Mouse (Mus musculus): ENCODE results near the gene Sept1. TPM values are rescaled to one million over a fixed set of nuclear protein-coding genes. Genes with fewer than 3 reads are reported as not detected.
"Not testable (repeated sequence)": the region's sequence is repeated elsewhere in the genome, so short reads cannot be mapped to it uniquely, and the experiment has no call there.

Gene Sept1
- polyA plus RNA-seq, 1 experiment from 2014 or later, result 34.1 TPM

DNA sequence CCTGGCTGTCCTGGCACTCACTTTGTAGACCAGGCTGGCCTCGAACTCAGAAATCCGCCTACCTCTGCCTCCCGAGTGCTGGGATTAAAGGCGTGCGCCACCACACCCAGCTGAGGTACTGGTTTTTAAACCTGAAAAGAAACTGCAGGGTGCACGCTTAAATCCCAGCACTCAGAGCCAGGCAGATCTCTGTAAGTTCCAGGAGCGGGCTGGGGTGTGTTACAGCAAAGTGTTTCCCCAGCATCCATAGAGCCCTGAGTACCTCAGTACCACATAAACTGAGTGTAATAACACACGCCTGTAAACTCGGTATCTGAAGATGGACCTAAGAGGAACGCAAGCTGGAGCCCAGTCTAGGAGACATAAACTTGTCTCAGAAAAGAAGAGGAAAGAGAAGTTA is 45.6 kb downstream of the Sept1 start:
- H3K27me3 ChIP-seq, result no peaks in the 10 kb centered on the region
- no peak for ATAC-seq (ENCODE audit: insufficient number of reproducible peaks, insufficient read depth, low FRiP score, low TSS enrichment, low read depth)
- no peak overlapping the region for H3K4me2 ChIP-seq
- H3K36me3 ChIP-seq, result peaks cover 14% of the 10 kb centered on the region
- no peak overlapping the region for H3K9ac ChIP-seq (replicated peaks)
- WGBS, result 65% methylated on average over 10 of the region's 10 CpGs
- H3K4me1 ChIP-seq (replicated peaks), result no peaks in the 10 kb centered on the region
- H3K9me3 ChIP-seq, result no peaks in the 10 kb centered on the region
- no peak overlapping the region for H3K4me3 ChIP-seq (replicated peaks)
- no peak overlapping the region for H3K27ac ChIP-seq

DNA sequence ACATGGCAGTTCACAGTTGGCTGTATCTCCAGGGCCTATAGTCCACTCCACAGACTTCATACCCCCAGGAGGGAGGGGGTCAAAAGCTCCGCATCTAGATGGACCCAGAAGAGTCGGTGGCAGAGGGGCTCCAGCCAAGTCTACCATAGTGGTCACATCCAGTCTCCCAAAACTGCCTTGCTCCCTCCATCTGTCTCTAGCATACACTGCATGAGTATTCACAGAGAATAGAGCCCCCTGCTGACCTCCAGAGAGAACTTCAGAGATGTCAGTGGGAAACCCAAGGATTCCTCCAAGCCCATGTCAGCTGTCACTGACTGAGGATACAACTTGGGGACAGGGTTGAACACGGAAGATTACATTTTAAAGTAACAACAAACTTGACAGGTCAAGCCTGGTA is 47.3 kb downstream of the Sept1 start:
- Histone ChIP-seq H3K36me3 (no peaks in the 10 kb centered on the region), H3K4me2 (no peak overlapping the region), H3K27me3 (no peaks in the 10 kb centered on the region), H3K9me3 (no peaks in the 10 kb centered on the region), H3K4me3 (replicated peaks) (no peak overlapping the region), H3K4me1 (replicated peaks) (no peaks in the 10 kb centered on the region), H3K9ac (replicated peaks) (no peak overlapping the region), H3K27ac (no peak overlapping the region)
- no peak for ATAC-seq (ENCODE audit: insufficient number of reproducible peaks, insufficient read depth, low FRiP score, low TSS enrichment, low read depth)
- WGBS, result 63% methylated on average over 3 of the region's 3 CpGs

DNA sequence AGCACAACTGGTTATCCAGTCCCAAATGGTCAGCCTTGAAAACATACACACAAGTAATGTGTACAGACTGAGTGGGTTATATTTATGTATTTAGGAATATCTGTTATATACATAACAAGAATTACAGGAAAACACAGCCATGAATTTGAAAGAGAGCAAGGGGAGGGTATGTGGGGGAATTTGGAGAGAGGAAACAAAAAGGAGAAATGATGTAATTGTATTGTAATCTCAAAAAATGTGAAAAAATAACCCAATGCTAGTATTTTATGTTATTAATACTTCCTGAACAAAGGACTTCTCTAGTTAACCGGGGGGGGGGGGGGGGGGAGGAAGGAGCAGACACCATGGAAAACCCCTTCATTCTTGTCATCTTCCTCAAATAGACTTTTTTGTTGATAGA is 48.2 kb downstream of the Sept1 start:
- no peaks in the 10 kb centered on the region for H3K27me3 ChIP-seq
- H3K27ac ChIP-seq, result no peak overlapping the region
- no peaks in the 10 kb centered on the region for H3K4me1 ChIP-seq (replicated peaks)
- H3K36me3 ChIP-seq, result no peaks in the 10 kb centered on the region
- ATAC-seq (ENCODE audit: insufficient number of reproducible peaks, insufficient read depth, low FRiP score, low TSS enrichment, low read depth), result no peak
- no peak overlapping the region for H3K4me3 ChIP-seq (replicated peaks)
- H3K4me2 ChIP-seq, result no peak overlapping the region
- H3K9me3 ChIP-seq, result no peaks in the 10 kb centered on the region
- no peak overlapping the region for H3K9ac ChIP-seq (replicated peaks)
- WGBS, result no CpG with 5 or more reads among the region's 1 CpGs

DNA sequence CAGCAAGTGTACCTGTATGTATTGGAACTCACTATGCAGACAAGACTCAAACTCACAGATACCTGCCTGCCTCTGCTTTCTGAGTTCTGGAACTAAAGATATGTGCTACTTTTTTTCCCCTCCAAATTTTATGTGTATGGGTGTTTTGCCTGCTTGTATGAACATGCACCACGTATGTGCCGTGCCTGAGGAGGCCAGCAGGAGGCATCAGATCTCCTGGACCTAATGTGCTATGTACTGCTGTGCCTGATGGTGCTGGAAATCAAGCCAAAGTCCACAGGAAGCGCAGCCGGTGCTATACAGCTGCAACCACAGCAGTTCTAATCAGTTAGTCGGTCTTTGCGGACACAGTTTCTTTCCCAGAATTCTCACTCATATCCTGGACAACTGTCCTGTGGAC is 49.1 kb downstream of the Sept1 start:
- Histone ChIP-seq H3K27me3 (no peaks in the 10 kb centered on the region), H3K36me3 (no peaks in the 10 kb centered on the region), H3K27ac (no peak overlapping the region), H3K4me1 (replicated peaks) (no peaks in the 10 kb centered on the region), H3K4me3 (replicated peaks) (no peak overlapping the region), H3K4me2 (no peak overlapping the region), H3K9ac (replicated peaks) (no peak overlapping the region), H3K9me3 (no peaks in the 10 kb centered on the region)
- WGBS, result 80% methylated on average over 6 of the region's 6 CpGs
- no peak for ATAC-seq (ENCODE audit: insufficient number of reproducible peaks, insufficient read depth, low FRiP score, low TSS enrichment, low read depth)

DNA sequence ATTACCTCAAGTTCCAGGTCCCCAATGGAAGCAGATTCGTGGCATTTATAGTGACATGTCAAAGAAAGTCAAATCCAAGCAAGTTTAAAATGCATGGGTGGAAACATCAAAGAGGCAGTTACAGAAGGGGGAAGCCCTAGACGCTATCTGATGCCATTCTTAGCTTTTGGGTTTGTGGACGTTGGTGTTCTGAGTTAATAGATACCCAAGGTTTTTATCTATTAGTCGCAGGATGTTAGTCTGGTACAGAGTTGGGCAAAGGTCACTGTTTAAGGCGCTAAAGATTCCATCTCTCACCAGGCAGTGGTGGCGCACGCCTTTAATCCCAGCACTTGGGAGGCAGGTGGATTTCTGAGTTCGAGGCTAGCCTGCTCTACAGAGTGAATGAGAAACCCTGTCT is 49.6 kb downstream of the Sept1 start:
- H3K4me2 ChIP-seq, result no peak overlapping the region
- H3K27ac ChIP-seq, result no peak overlapping the region
- H3K9ac ChIP-seq (replicated peaks), result no peak overlapping the region
- no peaks in the 10 kb centered on the region for H3K9me3 ChIP-seq
- H3K36me3 ChIP-seq, result no peaks in the 10 kb centered on the region
- H3K4me1 ChIP-seq (replicated peaks), result no peaks in the 10 kb centered on the region
- 79% methylated on average over 8 of the region's 8 CpGs for WGBS
- no peak for ATAC-seq (ENCODE audit: insufficient number of reproducible peaks, insufficient read depth, low FRiP score, low TSS enrichment, low read depth)
- no peak overlapping the region for H3K4me3 ChIP-seq (replicated peaks)
- no peaks in the 10 kb centered on the region for H3K27me3 ChIP-seq

DNA sequence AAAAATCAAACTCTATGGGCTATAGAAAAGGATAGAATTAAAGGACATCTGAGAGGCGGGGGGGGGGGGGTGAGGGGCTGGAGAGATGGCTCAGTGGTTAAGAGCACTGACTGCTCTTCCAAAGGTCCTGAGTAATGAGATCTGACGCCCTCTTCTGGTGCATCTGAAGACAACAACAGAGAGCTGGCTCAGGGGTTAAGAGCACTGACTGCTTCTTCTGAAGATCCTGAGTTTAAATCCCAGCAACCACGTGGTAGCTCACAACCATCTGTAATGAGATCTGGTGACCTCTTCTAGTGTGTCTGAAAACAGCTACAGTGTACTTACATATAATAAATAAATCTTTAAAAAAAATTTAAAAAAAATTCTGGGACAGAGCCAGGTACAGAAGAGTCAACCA is 51.2 kb downstream of the Sept1 start:
- not testable (repeated sequence) for H3K4me1 ChIP-seq (replicated peaks); ATAC-seq (ENCODE audit: insufficient number of reproducible peaks, insufficient read depth, low FRiP score, low TSS enrichment, low read depth)
- WGBS, result 32% methylated on average over 3 of the region's 3 CpGs

DNA sequence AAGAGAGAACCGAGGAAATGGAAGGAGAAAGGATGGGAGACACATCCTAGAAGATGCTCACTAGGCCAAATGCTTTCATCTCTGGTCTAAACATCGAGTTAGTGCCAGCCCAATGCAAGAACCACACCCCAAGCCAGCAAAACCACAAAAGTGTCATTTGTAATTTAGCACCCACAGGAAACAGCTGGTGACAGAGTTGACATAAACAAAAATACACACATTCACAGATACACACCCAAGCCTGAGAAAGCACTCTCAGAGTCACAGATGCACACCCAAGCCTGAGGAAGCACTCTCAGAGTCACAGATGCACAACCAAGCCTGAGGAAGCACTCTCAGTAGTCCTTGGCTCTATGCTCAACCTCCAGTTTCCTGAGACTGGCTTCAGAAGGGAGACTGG is 52.1 kb downstream of the Sept1 start:
- no peaks in the 10 kb centered on the region for H3K36me3 ChIP-seq
- H3K9ac ChIP-seq (replicated peaks), result no peak overlapping the region
- no peaks in the 10 kb centered on the region for H3K4me1 ChIP-seq (replicated peaks)
- no peak overlapping the region for H3K27ac ChIP-seq
- no peak overlapping the region for H3K4me2 ChIP-seq
- H3K4me3 ChIP-seq (replicated peaks), result no peak overlapping the region
- WGBS, result 67% methylated on average over 2 of the region's 2 CpGs
- H3K9me3 ChIP-seq, result no peaks in the 10 kb centered on the region
- no peaks in the 10 kb centered on the region for H3K27me3 ChIP-seq
- ATAC-seq (ENCODE audit: insufficient number of reproducible peaks, insufficient read depth, low FRiP score, low TSS enrichment, low read depth), result no peak

More for the DNA sequence above, 51.2 kb downstream of the Sept1 start:
- not testable (repeated sequence) for H3K27me3 ChIP-seq; H3K9me3 ChIP-seq; H3K4me3 ChIP-seq (replicated peaks); H3K9ac ChIP-seq (replicated peaks); H3K36me3 ChIP-seq; H3K27ac ChIP-seq; H3K4me2 ChIP-seq

DNA sequence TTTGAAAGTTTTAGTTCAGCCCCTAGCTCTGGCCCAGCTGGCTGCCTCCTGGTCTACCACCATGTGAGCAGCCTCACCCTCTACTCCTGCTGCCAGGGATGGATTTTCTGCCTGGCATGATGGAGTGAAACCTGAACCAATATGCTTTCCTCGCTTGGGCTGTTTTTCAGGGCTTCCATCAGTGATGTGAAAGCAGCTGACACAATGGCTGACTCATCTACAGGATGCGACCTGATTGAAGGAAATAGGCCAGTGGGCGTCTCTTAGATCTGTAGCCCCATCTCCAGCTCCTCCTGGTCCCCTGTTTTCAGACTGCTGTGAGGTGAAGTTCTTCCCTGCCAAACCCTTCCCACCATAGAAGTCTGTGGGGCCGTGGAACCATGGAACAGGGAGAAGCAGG is 56.0 kb downstream of the Sept1 start:
- Histone ChIP-seq H3K4me3 (replicated peaks) (no peak overlapping the region), H3K36me3 (no peaks in the 10 kb centered on the region), H3K4me2 (no peak overlapping the region), H3K9me3 (0 out of 2 replicates have a peak, but pooled peaks cover 2% of the 10 kb centered on the region), H3K27ac (no peak overlapping the region), H3K9ac (replicated peaks) (no peak overlapping the region), H3K27me3 (no peaks in the 10 kb centered on the region), H3K4me1 (replicated peaks) (no peaks in the 10 kb centered on the region)
- WGBS, result 69% methylated on average over 4 of the region's 4 CpGs
- ATAC-seq (ENCODE audit: insufficient number of reproducible peaks, insufficient read depth, low FRiP score, low TSS enrichment, low read depth), result no peak

DNA sequence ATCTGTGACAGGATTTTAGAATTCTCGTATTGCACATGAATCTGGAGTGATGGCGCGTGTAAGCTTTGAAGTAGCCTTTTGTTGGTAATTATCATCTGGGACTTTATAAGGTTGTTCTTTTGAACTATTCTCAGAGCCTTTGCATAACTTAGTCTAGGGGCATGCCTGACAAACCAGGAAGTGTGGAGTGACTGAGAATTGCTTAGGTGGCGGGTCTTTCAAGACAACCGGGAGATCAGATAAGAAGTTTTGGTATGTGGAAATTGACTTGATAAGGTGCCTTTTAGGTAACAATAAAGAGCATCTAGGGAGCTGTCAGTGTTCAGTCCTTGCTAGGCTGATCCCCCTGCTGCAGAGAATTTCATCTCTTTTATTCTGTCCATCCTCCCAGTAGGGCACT is 66.4 kb downstream of the Sept1 start:
- Histone ChIP-seq H3K27me3 (no peaks in the 10 kb centered on the region; the same call in 1 of the 2 replicates), H3K9ac (replicated peaks) (no peak overlapping the region), H3K4me3 (replicated peaks) (no peak overlapping the region), H3K4me2 (no peak overlapping the region), H3K4me1 (replicated peaks) (no peaks in the 10 kb centered on the region), H3K9me3 (no peaks in the 10 kb centered on the region), H3K36me3 (no peaks in the 10 kb centered on the region), H3K27ac (no peak overlapping the region)
- 91% methylated on average over 5 of the region's 5 CpGs for WGBS
- ATAC-seq (ENCODE audit: insufficient number of reproducible peaks, insufficient read depth, low FRiP score, low TSS enrichment, low read depth), result no peak

DNA sequence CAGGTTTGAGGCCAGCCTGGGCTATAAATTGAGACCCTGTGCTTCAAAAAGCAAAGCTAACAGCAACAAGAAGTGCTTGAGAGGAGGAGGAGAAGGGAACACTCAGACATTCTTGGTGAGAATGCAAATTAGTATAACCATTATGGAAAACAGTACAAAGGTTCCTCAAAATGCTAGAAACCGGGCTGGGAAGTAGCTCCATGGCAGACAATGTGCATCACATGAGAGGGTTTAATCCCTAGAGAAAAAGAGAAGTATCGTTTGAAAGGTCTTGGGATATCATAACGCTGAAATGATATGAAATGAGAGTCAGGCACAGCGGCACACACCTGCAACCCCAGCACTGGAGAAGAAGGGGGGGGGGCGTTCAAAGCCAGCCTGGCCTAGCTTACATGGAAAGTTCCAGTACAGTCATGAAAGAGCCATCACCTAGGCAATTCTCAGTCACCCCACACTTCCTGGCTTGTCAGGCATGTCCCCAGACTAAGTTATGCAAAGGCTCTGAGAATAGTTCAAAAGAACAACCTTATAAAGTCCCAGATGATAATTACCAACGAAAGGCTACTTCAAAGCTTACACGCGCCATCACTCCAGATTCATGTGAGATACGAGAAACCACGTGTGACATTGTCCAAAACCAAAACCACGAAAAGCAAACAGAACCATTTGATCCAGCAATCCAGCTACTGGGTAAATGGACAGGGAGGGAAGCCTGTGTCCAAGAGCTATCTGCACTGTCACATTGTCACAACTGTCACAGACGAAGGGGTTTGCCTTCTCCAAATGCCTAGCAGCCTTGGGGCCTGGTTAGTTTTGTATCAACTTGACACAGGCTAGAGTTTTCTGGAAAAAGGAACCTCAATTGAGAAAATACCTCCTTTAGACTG is 67.1 kb downstream of the Sept1 start:
- 86% methylated on average over 12 of the region's 12 CpGs for WGBS

More for the DNA sequence above, 67.1 kb downstream of the Sept1 start:
- no peak overlapping the region for H3K9ac ChIP-seq (replicated peaks)
- H3K4me2 ChIP-seq, result no peak overlapping the region
- no peaks in the 10 kb centered on the region for H3K4me1 ChIP-seq (replicated peaks)
- H3K36me3 ChIP-seq, result no peaks in the 10 kb centered on the region
- ATAC-seq (ENCODE audit: insufficient number of reproducible peaks, insufficient read depth, low FRiP score, low TSS enrichment, low read depth), result no peak
- H3K4me3 ChIP-seq (replicated peaks), result no peak overlapping the region
- H3K27ac ChIP-seq, result no peak overlapping the region
- no peaks in the 10 kb centered on the region; the same call in 1 of the 2 replicates for H3K27me3 ChIP-seq
- no peaks in the 10 kb centered on the region for H3K9me3 ChIP-seq

All from limb, embryonic 12.5 days (tissue).